Mouse (Mus musculus) embryo, embryonic 10 days (tissue): ENCODE data around the gene Mpig6b.

Experiments used
- DNase-seq: peaks from one replicate; pipeline ENCODE4 v3.0.0-alpha.2; 2015; ENCODE audit warnings: low spot score

The Mpig6b gene

GRCm38 (mm10) chr17:35058911-35059892, 6.8 kb downstream of the Mpig6b start, which contains the start of gene Ddah2:
Gene Ddah2 (plus strand): TSS chr17:35059035.
- peak; percentile 98 for DNase-seq

GRCm38 (mm10) chr17:35058316-35058715, 7.7 kb downstream of the Mpig6b start:
- DNase-seq = no peak

- DNase-seq = no peak
Measured at GRCm38 (mm10) chr17:35057090-35057489, 8.9 kb downstream of the Mpig6b start.

- no peak for DNase-seq
Measured at GRCm38 (mm10) chr17:35055691-35056495, 10.1 kb downstream of the Mpig6b start.

GRCm38 (mm10) chr17:35052271-35052798, 13.6 kb downstream of the Mpig6b start:
- DNase-seq = no peak

- peak; percentile 88 for DNase-seq
Measured at GRCm38 (mm10) chr17:35051156-35052086, 14.6 kb downstream of the Mpig6b start.

GRCm38 (mm10) chr17:35050126-35050750, 15.7 kb downstream of the Mpig6b start:
- DNase-seq = peak; percentile 79

GRCm38 (mm10) chr17:35049561-35050016, 16.4 kb downstream of the Mpig6b start, which contains the start of gene Clic1:
Gene Clic1 (plus strand): TSS chr17:35049966.
- DNase-seq = peak; percentile 92

GRCm38 (mm10) chr17:35048932-35049440, 17.0 kb downstream of the Mpig6b start:
- DNase-seq = no peak

- DNase-seq = peak; percentile 43
Measured at GRCm38 (mm10) chr17:35048149-35048931, 17.6 kb downstream of the Mpig6b start.

- DNase-seq = no peak
Measured at GRCm38 (mm10) chr17:35047688-35048087, 18.3 kb downstream of the Mpig6b start.

- DNase-seq = peak; percentile 100
Measured at GRCm38 (mm10) chr17:35046681-35047455, 19.1 kb downstream of the Mpig6b start, which contains the start of gene Msh5. Gene Msh5 (minus strand): TSS chr17:35046745.

GRCm38 (mm10) chr17:35045807-35046680, 19.9 kb downstream of the Mpig6b start:
- DNase-seq = peak; percentile 33

GRCm38 (mm10) chr17:35044904-35045806, 20.8 kb downstream of the Mpig6b start:
- no peak for DNase-seq

GRCm38 (mm10) chr17:35043794-35044193, 22.2 kb downstream of the Mpig6b start:
- no peak for DNase-seq

- no peak for DNase-seq
Measured at GRCm38 (mm10) chr17:35039121-35039873, 26.7 kb downstream of the Mpig6b start.
